Mouse (Mus musculus): Measurements from ENCODE around the gene Srcin1. TPM values are rescaled to one million over a fixed set of nuclear protein-coding genes. Genes with fewer than 3 reads are reported as not detected.

Srcin1 gene
- total RNA-seq, 2 experiments from 2014 or later: 341 to 382 TPM

DNA sequence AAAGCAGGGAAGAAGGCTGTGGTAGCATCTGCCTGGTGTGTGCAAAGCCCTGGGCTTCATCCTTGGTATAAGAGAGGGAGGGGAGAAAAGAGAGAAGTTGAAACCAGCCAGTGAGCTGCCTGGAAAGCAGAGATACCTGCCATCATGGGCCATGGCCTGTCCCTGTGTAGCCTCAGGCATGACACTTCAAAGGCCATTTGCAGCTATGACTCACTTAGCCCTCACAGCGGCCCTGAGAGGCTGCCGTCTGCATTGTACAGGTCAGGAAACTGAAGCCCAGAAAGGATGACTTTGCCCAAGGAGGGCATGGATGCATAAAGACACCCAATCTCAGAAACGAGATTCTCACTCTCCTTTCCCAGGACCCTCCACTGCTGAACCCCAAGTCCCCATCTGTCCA, 13.4 kb downstream of the Srcin1 start:
- no peak for DNase-seq (ENCODE audit: low spot score in 2 of 2)
- intact Hi-C loops (cut with DNase I): no loop called here

DNA sequence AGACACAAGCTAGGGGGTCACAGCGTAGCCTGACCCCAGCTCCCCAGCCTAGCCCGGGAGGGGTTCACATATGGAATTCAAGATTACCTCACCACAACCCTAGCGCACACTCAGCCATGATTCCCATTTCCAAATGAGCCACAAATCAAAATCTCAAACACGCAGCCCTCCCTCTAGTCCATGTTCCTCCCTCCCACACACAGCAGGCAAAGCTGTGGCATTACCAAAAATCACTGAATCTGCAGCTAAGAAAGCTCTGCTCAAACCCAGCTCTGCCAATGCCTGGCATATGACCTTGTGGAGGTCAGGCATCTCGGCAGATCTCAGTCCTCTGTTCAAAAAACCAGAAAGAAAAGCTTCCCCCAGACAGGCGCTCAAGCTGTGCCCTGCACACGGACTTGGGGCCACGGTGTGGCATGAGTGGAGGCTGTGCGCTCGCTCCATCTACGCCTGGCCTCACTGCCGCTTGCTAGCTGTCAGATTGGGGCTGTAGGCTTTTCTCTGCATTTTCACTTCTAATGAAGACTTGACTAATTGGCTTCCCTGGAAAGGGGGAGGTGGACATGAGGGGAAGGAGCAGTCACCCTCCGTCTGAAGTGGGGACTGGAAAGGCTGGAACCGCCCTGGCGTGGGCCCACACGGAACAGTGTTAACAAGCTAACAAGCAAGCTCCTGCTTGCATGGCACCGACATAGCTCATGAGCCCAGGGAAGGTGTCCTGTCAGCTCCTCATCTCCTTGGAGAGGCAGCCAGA, 15.6 kb downstream of the Srcin1 start:
- intact Hi-C loops (cut with DNase I): no loop called here
- peak; percentile 40 to 72 for DNase-seq (ENCODE audit: low spot score in 2 of 2)

DNA sequence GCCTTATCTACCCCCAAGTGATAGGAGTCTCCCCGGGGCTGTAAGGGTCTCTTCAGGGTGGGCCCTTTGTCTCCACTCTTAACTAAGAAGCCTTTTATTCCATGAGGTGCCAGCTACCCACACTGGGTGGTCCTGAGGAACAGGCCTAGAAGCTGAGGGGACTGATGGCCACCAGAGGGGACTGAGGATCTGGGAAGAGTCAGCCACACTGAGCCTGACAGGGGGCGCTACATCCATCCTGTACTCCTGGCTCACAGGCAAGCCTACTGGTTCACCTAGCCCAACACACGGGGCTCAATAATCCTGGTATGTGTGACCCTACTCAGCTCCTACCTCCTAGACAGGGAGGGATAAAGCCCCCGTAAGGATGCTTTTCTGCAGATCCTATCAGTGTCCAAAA, 16.4 kb downstream of the Srcin1 start:
- DNase-seq (ENCODE audit: low spot score in 2 of 2): no peak
- intact Hi-C loops (cut with DNase I): no loop called here

DNA sequence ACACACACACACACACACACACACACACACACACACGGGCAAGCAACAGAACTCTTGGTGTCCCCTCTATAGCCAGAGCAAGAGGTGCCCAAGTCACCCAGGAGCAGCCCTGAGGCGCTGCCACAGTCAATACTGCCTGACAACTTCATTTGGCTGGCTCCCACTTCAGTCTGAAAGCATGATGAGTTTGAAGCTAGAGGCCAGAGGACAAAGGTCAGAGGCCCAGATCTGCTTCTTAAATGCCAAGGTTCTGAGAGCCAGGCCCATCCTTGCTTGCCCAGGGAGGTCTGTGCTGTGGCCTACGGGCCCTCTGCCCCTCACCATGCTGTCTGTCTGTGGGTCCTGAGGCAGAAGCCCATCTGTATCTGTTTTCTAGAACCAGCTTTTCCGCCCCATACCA, 18.1 kb downstream of the Srcin1 start:
- DNase-seq (ENCODE audit: low spot score in 2 of 2): no peak
- intact Hi-C loops (cut with DNase I): no loop called here

DNA sequence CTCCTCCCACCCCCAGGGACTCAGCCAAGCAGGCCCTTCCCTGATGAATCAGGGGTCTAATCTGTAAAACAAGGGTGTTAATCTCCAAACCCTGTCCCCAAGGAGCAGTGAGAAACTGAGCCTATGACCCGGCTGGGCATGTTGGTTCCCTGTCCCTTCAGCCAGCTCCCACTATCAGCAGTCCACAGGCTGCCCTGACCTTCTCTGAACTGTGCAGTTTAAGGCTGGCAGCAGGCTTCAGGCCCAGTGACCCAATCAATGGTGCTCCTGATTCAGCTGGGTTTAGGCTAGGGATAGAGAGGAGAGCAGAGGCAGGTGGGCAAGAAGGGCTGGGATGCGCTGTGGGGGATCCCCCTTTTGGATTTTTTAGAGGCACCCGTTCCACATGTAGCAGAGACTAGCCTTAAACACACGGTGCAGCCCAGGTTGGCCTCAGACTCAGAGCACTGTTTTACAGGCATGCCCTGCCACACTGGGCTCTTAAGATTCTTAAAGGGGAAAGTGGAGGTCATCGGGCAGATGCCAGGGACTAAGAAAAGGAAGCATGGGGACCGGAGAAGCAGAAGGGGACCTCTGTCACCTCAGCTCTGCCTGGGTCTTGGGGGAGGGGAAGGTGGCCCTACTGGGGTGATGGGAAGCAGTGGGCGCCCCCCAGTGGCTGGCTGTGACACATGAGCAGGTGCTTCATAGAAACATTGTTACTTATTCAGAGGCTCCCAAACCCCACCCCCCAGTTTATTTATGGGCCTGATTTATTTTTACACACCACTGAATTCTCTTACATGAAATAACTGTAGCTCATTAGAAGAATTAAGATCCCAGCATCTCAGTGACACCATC, 19.2 kb downstream of the Srcin1 start:
- DNase-seq (ENCODE audit: low spot score in 2 of 2): peak; percentile 86 to 91
- intact Hi-C loops (cut with DNase I): no loop called here

DNA sequence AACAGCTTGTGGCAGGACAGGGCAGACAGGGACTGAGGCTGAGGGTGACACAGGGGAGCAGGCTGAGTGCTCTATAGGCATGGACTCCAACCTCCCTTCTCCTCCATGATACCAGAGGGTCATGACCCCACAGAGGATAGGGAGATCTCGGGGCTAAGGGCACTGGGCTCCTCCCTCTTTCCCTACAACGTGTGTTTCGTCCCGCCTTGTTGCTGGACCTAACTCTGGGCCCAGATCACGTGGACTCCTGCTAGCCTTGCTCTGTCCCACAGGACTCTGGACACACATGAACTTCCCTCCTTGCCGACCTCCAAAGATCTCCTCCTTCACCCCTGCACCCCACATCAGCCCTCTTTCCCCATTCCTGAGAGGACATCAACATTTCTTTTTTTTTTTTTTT, 20.8 kb downstream of the Srcin1 start:
- intact Hi-C loops (cut with DNase I): no loop called here
- DNase-seq (ENCODE audit: low spot score in 2 of 2): no peak

DNA sequence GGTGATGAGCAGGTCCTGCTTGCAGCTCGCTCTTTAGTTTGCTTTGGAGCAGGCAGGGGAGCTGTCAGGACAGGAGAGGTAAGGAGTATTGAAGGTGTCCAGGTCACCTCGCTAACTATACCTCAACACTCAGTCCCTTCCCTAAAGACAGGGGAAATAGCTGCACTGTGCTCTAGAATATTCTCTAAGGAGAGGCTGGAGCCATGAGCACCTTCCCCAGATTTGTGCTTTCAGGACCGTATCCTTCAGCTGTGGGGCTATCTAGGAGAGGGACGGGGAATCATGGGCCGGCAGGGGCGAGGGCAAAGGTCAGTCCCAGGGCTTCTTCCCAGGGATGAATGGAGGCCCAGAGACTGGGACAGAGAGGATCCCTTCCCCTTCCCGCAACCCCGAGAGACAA, 23.8 kb downstream of the Srcin1 start:
- no peak for DNase-seq (ENCODE audit: low spot score in 2 of 2)
- intact Hi-C loops (cut with DNase I): no loop called here

DNA sequence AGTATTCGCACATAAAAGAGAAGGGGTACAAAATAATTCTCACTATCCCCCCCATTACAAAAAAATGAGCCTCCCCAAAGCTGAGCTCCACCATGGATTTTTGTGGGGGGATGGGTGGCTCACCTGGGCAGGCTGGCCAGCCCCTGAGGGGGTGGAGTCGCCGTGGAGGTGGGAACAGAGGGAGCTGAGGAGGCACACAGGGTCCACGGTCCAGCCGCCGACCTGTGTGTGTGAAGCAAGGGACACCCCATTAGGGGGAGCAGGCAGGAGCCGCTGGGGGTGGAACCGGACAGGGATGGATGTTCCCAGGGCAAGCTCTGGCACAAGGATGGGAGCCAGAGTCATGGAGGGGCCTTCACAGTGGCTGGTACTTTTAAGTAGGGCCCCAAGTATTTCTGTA, 27.2 kb downstream of the Srcin1 start:
- DNase-seq (ENCODE audit: low spot score in 2 of 2): no peak
- intact Hi-C loops (cut with DNase I): no loop called here

DNA sequence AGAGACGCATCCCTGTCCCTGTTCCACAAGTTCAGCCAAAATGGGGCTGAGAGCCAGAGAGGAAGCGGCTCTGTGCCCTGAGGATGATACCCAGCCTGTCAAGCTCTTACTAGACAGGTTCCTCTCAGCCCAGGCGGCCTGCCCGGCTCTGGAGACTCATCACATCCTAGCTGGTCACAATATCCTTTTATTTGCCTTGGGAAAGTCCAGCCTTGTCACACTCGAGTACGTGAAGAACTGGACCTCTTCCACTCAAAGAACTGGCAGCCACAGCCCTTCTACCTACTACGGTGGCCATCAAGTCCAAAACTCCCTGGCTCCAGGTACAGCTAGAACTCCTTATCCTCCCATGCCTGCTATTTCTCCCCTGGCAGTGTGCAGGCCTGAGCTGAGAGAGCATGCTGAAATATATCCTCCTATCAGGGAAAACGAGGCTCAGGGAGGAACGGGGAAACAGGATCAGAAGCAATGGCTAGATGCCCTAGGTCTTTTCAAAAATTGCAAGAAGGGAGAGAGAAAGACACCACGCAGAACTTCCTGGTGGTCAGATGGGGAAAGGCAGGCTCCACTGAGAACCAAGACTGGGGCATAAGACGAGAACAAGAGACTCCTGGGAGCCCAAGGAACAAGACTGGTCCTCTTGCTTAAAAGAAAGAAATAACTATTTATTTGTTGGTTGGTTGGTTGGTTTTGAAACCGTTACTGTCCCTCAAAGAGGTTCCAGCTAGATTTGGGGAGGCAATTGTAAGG, 27.9 kb downstream of the Srcin1 start:
- DNase-seq (ENCODE audit: low spot score in 2 of 2): no peak
- intact Hi-C loops (cut with DNase I): no loop called here

DNA sequence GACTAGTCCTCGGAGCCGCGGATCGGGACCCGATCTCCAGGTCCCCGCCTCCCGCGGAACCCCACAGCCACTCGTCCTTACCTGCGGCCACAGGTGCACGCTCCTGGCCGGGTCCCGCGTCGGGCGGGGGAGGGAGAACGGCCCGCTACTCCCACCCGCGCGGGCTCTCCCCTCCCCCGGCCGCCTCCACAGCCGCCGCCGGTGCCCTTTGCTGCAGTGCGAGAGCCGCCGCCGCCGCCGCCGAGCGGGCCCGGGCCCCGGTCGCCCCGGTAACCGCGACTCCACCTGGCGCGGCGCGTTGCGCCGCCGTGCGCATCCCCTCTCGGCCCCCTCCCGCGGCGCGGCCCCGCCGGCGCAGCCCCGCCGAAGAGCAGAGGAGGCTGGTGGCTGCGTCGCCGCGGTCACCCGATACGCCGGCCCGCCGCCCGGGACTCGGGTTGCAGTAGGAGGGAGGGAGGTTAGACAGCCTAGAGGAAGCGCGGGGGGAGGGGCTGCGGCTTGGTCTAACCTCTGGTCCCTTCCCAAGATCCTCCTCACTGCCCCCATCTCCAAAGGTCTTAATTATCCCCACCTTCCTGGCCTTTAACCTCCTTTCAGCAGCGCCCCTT, 29.1 kb downstream of the Srcin1 start:
- intact Hi-C loops (cut with DNase I): no loop called here
- DNase-seq (ENCODE audit: low spot score in 2 of 2): peak in 1 of 2 experiments; percentile 24

DNA sequence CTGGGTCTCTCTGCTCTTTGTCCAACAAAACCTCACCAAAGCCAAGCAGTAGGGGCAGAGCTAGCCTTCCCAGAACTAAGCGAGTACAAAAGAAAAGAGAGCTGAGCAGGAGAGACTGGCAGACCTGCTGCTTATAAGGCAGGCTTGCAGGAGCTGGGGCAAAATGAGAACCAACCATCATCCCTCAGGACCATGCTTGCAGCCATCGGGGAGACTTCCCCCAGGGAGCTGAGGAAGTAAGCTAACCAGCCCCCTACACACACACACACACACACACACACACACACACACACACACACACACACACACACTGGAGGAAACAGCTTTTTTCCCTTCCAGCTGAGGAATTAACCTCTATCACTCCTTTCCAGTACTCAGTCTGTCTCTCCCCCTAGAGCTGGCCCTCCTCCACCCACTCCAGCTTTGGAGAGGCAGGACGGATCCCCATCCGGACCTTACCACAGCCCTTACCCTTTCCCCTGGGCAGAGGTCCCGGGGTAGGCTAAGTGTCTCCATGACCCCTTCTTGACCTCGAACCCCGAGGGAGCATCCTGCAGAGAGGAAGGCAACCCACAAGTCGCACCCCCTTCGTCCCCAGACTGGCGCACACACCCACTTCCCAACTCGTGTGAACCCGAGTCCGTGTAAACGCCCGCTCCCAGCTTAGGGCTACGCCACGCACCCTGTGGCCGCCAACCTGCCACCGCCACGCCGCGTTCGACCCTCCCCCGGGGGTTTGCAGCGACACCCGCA, 30.0 kb downstream of the Srcin1 start:
- intact Hi-C loops (cut with DNase I): no loop called here

DNA sequence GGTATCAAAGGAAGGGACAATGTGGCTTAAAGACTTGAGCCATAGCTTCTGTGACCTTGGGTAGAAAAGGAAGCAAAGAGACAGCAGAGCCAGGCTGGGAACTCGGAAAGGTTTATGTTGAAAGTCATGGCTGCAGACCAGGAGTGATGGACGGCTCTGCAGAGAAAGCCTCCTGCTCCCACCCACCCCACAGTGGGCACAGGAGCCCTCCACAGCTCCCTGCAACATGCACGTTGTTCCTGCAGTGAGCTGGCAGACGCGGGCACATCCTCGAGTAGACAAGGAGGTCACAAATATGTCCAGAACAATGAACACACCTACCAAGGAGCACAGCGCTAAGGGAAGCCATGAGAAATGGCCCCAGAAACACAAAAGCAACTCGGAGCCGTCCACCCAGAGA, 32.1 kb downstream of the Srcin1 start:
- no peak for DNase-seq (ENCODE audit: low spot score in 2 of 2)
- intact Hi-C loops (cut with DNase I): no loop called here

More for the DNA sequence above, 30.0 kb downstream of the Srcin1 start:
- no peak for DNase-seq (ENCODE audit: low spot score in 2 of 2)

DNA sequence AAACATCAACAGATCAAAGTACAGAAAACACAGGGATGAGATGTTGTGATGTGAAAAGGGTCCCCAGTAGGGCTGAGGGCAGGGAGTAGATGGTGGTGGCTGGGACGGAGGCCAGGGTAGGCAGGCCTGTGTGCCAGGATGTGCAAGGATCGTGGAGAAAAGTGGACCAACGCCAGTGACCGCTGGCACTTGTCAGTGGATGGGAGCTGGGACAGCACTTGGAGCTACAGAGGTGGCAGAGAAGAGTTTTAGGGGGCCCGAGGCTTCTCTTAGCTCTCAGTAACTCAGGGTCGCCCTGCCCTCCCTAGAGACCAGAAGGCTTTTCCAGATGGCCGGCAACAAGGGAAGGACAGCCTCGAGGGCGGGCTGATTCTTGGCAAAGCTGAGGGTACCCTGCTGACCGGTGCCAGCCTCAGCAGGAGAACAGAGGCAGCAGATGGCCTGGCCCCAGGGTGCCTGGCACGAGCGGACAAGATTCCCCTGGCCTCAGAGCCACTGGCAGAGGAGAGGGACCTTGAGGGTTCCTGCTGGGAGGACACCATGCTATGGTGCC, 32.7 kb downstream of the Srcin1 start:
- peak in 1 of 2 experiments; percentile 53 for DNase-seq (ENCODE audit: low spot score in 2 of 2)
- intact Hi-C loops (cut with DNase I): no loop called here

DNA sequence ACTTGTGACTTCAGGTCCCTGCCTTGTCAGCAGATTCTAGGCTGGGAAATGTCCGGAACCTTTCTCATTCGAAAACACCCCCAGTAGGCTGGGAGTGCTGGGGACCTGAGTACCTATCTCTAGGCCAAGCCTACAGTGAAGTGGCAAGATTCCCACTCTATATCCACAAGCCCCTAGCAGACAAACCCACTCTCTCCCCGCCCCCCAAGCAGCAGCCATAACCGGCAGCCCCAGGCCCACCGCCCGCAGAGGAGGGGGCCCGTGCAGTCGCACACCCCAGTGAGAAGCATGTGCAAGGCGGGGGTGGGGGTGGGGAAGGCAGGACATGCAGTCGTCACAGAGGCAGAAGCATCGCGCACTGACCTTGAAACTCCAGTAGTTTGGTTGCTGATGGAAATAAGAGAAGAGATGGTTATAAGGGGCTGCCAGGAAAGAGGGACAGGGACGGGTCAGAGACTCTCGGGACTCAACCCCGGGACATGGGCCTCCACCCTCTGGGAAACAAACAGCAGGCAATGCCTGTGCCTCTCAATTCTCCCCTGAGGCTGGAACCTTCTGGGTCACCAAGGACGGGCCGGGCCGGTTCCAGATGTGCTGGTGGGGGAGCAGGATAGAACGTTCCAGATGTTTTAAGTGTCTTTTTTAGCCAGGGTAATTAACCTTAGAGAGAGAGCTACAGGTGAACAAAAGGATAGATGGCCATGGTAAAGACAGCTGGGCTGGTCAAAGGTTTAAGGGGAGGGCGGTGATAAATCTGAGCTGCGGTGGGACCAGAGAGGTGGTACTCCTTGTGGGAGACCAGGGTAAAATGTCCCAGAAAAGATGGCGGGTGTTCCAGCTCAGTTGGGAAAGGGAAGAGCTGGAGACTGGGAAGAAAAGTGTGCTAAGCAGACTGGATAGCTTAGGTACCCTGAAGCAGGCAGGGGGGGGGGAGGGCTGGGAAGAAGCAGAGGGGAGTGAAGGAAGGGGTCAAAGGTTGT, 33.5 kb downstream of the Srcin1 start:
- no peak for DNase-seq (ENCODE audit: low spot score in 2 of 2)
- intact Hi-C loops (cut with DNase I): no loop called here

DNA sequence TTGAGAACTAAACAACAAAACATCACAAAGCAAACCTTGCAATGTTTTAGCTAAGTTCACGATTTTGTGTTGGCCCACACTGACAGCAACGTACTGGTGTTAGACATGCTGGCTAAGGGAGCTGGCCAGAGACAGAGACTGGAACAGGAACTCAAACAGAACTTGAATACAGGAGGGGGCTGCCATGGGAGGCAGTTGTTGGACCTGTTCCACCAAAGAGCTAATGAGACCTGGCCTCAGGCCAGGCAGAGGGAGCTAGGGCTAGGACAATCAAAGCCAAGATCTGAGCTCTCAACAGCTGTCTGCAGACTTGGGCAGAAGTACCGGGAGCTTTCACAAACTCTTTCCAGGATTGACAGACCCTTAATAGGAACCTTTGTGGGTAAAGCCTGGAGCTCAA, 35.4 kb downstream of the Srcin1 start:
- DNase-seq (ENCODE audit: low spot score in 2 of 2): peak; percentile 60 to 71
- intact Hi-C loops (cut with DNase I): no loop called here

DNA sequence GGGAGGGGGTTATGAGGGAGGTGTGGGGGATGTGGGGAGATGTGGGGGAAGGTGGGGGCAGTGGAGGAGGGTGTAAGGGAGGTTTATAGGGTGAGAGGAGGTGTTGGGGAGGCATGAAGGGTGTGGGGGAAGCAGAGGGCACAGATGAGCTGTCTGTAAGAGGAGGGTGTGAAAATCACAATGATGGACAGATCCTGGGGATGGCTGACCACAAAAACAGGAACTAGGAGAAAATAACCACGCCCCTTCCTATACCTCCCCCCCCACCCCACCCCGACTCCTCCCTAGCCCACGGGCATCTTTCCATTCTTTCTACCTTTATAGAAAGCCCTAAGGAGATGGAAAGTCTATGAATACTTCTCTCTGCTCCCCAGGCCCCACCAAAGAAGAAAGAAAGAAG, 35.9 kb downstream of the Srcin1 start:
- intact Hi-C loops (cut with DNase I): no loop called here
- DNase-seq (ENCODE audit: low spot score in 2 of 2): no peak

DNA sequence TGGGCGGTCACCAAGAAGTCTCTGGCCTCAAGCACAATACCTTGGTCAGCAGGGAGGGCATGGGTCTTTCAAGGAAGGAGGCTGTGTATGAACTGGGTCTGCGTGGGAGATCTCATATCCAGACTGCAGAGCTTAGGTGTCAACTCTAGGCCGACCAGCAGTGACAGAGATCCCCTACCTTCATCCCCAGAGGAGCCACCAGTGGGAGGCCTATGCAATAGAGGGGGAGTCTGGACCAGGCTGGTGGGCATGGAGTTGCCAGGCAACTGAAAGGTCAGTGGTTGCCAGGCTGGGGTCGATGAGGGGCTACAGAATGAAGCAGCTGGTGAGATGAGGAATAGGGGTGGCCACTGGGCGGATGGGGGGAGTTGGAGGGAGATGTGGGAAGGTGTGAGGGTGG, 36.4 kb downstream of the Srcin1 start:
- intact Hi-C loops (cut with DNase I): no loop called here
- DNase-seq (ENCODE audit: low spot score in 2 of 2): no peak
